Mouse (Mus musculus) C2C12 (cell line): ENCODE measurements around the gene Ankfn1.

ENCODE experiments used
- CEBPB ChIP-seq: IDR thresholded peaks from one replicate; pipeline ENCODE4 v1.6.1; 2011; ENCODE audit warnings: low read depth, mild to moderate bottlenecking, control low read depth, moderate library complexity
- CTCF ChIP-seq: IDR thresholded peaks from one replicate; pipeline ENCODE4 v1.5.1; 2011; ENCODE audit not compliant: control insufficient read depth, insufficient read depth, insufficient read length
- MAX ChIP-seq: IDR thresholded peaks from one replicate; pipeline ENCODE4 v1.6.1; 2011; ENCODE audit warnings: mild to moderate bottlenecking, control low read depth
- MYOG ChIP-seq: IDR thresholded peaks from one replicate; pipeline ENCODE4 v1.6.1; 2011; ENCODE audit not compliant: control insufficient read depth, insufficient read length; ENCODE audit errors: extremely low read depth
- USF1 ChIP-seq: IDR thresholded peaks from one replicate; pipeline ENCODE4 v1.6.1; 2011; ENCODE audit warnings: low read depth, mild to moderate bottlenecking, control low read depth, moderate library complexity

- TF ChIP-seq MAX = no peak
- TF ChIP-seq CTCF = no peak
- no peak for TF ChIP-seq MYOG
- TF ChIP-seq CEBPB = no peak
- TF ChIP-seq USF1 = no peak
Measured at GRCm38 (mm10) chr11:89551441-89551840, 226.0 kb downstream of the Ankfn1 start.
